Mouse (Mus musculus): ENCODE measurements around the gene Cwc27. TPM values are rescaled to one million over a fixed set of nuclear protein-coding genes. Genes with fewer than 3 reads are reported as not detected.

Gene Cwc27
- polyA plus RNA-seq, 1 experiment: 12.3 TPM

GRCm38 (mm10) chr13:104821908-104822307 lies 5.0 kb upstream of the Cwc27 start:
- DNase-seq (ENCODE audit: low read depth): no peak
- TF ChIP-seq CTCF (IDR thresholded peaks at IDR 0.05; ENCODE audit: borderline replicate concordance, extremely low read depth, insufficient read depth, insufficient read length): no peak
- TF ChIP-seq POLR2A (IDR thresholded peaks at IDR 0.05; ENCODE audit: borderline replicate concordance, extremely low read depth, insufficient read depth, insufficient read length, poor library complexity, severe bottlenecking): no peak

GRCm38 (mm10) chr13:104821192-104821591 lies 4.2 kb upstream of the Cwc27 start:
- TF ChIP-seq CTCF (IDR thresholded peaks at IDR 0.05; ENCODE audit: borderline replicate concordance, extremely low read depth, insufficient read depth, insufficient read length) (no peak), POLR2A (IDR thresholded peaks at IDR 0.05; ENCODE audit: borderline replicate concordance, extremely low read depth, insufficient read depth, insufficient read length, poor library complexity, severe bottlenecking) (no peak)
- no peak for DNase-seq (ENCODE audit: low read depth)

DNA sequence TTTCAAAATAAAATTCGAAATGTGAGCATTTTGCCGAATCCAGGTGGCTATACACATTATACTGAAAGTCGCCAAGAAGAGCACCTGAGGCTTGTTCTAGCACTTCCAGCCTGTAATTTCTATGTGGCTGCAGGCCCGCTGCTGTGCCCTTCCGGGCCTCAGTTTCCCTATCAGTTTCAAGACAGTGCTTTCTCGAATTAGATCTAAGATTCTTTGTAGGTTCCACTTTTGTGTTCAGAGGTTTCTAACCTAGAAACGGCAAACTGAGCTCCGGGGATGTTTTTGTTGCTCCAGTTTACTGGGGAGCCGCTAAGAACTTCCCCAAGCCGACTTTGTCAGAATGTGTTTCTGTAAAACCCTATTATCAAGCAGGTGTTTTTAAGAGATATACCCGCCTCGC lies 754 bp upstream of the Cwc27 start:
- DNase-seq (ENCODE audit: low read depth): no peak
- no peak for TF ChIP-seq CTCF (IDR thresholded peaks at IDR 0.05; ENCODE audit: borderline replicate concordance, extremely low read depth, insufficient read depth, insufficient read length)
- TF ChIP-seq POLR2A (IDR thresholded peaks at IDR 0.05; ENCODE audit: borderline replicate concordance, extremely low read depth, insufficient read depth, insufficient read length, poor library complexity, severe bottlenecking): no peak

DNA sequence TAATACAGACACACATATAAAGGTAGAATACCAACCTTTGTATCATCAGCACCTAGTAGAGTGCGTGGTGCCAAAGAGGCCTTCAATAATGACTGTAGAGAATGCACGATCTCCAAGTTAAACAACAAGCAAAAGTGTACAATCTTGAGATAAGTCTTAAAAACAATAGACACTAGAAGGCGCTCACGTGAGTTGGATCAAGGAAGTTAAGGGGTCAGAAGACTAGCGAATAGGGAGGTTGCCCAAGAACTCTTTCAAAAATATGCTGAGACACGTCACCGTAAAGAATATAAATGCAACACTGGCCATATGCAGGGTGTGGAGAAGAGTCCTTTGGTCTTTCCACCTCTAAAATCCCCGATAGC lies 690 bp downstream of the Cwc27 start:
- TF ChIP-seq CTCF (IDR thresholded peaks at IDR 0.05; ENCODE audit: borderline replicate concordance, extremely low read depth, insufficient read depth, insufficient read length): no peak
- TF ChIP-seq POLR2A (IDR thresholded peaks at IDR 0.05; ENCODE audit: borderline replicate concordance, extremely low read depth, insufficient read depth, insufficient read length, poor library complexity, severe bottlenecking): no peak
- DNase-seq (ENCODE audit: low read depth): peak; percentile 59

DNA sequence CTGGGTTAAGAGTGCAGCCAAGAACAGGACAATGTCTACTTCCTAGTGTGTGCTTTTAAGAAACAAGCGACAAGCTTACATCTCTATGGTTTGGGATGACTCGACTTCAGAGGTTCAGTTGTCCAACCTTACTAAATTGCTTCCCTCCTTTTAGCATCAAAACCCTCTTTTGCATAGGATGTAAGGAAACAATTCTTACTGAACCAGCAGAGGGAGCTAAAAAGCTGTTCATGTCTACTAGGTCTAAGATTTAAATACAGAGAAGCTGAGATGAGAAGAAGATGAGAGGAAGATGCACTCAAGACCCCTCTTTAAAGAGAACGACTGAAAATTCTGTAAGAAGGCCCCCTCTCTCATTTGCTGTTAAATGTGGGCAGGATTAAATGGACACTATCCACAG lies 11.3 kb downstream of the Cwc27 start:
- DNase-seq (ENCODE audit: low read depth): peak; percentile 85
- TF ChIP-seq CTCF (IDR thresholded peaks at IDR 0.05; ENCODE audit: borderline replicate concordance, extremely low read depth, insufficient read depth, insufficient read length): no peak
- no peak for TF ChIP-seq POLR2A (IDR thresholded peaks at IDR 0.05; ENCODE audit: borderline replicate concordance, extremely low read depth, insufficient read depth, insufficient read length, poor library complexity, severe bottlenecking)

GRCm38 (mm10) chr13:104799566-104800182 lies 17.3 kb downstream of the Cwc27 start:
- no peak for DNase-seq (ENCODE audit: low read depth)
- TF ChIP-seq POLR2A (IDR thresholded peaks at IDR 0.05; ENCODE audit: borderline replicate concordance, extremely low read depth, insufficient read depth, insufficient read length, poor library complexity, severe bottlenecking) (no peak), CTCF (IDR thresholded peaks at IDR 0.05; ENCODE audit: borderline replicate concordance, extremely low read depth, insufficient read depth, insufficient read length) (no peak)

DNA sequence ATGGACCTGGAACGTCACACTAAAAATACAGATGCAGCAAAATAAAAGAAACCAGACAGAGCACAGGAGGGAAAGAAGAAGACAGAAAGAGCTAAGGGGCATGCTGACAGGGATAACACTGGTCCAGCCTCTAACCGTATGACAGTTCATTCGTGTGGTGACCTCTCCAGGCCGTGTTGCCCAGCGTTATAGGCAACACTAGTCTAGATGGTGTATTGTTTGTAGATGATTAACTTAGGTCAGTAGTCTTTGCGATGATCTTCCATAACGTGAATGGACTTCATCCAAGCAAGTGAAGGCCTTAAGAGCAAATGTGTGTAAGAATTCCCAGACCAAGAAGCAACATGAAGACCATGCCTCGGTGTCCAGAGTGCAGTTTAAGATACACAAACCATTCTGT lies 17.9 kb downstream of the Cwc27 start:
- no peak for DNase-seq (ENCODE audit: low read depth)
- TF ChIP-seq POLR2A (IDR thresholded peaks at IDR 0.05; ENCODE audit: borderline replicate concordance, extremely low read depth, insufficient read depth, insufficient read length, poor library complexity, severe bottlenecking): no peak
- TF ChIP-seq CTCF (IDR thresholded peaks at IDR 0.05; ENCODE audit: borderline replicate concordance, extremely low read depth, insufficient read depth, insufficient read length): no peak

DNA sequence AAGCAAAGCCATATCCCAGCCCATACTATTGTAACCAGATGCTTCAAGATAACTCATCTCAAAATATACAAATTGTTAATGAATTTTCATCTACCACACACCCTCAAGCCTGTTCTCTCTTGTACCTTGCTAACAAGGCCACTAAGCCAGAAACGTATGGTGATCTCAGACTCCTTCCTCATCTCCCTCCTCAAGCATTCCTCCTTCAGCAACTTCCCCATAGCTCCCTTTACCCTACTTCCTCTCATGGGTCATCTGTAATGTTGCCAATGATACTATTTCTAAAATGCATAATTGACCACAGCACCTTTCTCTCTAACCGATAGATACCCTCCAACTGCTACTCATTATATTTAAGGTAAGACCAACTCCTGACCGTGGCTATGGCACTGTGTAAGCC lies 22.5 kb downstream of the Cwc27 start:
- no peak for DNase-seq (ENCODE audit: low read depth)
- TF ChIP-seq CTCF (IDR thresholded peaks at IDR 0.05; ENCODE audit: borderline replicate concordance, extremely low read depth, insufficient read depth, insufficient read length) (no peak), POLR2A (IDR thresholded peaks at IDR 0.05; ENCODE audit: borderline replicate concordance, extremely low read depth, insufficient read depth, insufficient read length, poor library complexity, severe bottlenecking) (no peak)

DNA sequence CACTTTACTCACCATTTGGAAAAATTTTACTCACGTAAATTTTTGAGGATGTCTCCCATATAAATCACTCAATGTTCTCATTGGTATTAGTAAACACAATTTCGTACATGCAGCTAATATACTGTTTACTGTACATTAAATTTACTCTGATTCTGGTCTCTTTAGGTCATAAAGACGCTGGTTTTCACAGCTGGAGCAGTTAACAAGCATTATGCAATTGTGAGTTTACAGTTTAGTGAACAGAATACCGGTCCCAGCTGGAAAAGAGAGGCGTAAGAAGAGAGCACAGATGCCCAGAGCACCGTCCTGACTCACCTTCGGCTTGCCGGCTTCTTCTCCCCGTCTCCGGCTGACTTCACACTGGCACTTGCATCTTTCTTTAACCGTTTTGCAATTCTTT lies 24.8 kb downstream of the Cwc27 start, which contains the start of gene Srek1ip1:
Gene Srek1ip1, plus strand, starts transcription at position 301 of the 400 bp plus-strand sequence.
- no peak for TF ChIP-seq POLR2A (IDR thresholded peaks at IDR 0.05; ENCODE audit: borderline replicate concordance, extremely low read depth, insufficient read depth, insufficient read length, poor library complexity, severe bottlenecking)
- TF ChIP-seq CTCF (IDR thresholded peaks at IDR 0.05; ENCODE audit: borderline replicate concordance, extremely low read depth, insufficient read depth, insufficient read length): no peak
- no peak for DNase-seq (ENCODE audit: low read depth)

DNA sequence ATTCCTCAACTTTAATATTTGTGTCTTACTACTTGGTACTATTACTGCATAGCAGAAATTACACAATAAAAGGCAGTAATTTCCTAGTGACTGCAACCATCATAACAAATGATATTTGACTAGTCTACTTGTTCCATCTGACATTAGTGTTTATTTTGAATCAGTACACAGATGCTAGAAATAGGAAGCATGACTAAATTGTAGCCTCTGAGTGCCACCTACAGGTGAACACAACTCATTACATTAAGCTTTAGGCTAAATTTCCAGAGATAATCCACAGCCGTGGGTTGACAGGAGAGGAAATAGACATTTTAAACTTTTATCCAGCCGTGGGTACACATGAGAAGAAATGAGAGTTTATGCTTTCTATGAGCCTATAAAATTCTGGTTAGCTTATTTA lies 27.3 kb downstream of the Cwc27 start:
- DNase-seq (ENCODE audit: low read depth): peak; percentile 81
- peak; percentile 45; the same call in 1 of the 2 replicates for TF ChIP-seq CTCF (IDR thresholded peaks at IDR 0.05; ENCODE audit: borderline replicate concordance, extremely low read depth, insufficient read depth, insufficient read length)
- no peak for TF ChIP-seq POLR2A (IDR thresholded peaks at IDR 0.05; ENCODE audit: borderline replicate concordance, extremely low read depth, insufficient read depth, insufficient read length, poor library complexity, severe bottlenecking)

GRCm38 (mm10) chr13:104787260-104787659 lies 29.7 kb downstream of the Cwc27 start:
- no peak for TF ChIP-seq POLR2A (IDR thresholded peaks at IDR 0.05; ENCODE audit: borderline replicate concordance, extremely low read depth, insufficient read depth, insufficient read length, poor library complexity, severe bottlenecking)
- no peak for TF ChIP-seq CTCF (IDR thresholded peaks at IDR 0.05; ENCODE audit: borderline replicate concordance, extremely low read depth, insufficient read depth, insufficient read length)
- DNase-seq (ENCODE audit: low read depth): peak; percentile 57

DNA sequence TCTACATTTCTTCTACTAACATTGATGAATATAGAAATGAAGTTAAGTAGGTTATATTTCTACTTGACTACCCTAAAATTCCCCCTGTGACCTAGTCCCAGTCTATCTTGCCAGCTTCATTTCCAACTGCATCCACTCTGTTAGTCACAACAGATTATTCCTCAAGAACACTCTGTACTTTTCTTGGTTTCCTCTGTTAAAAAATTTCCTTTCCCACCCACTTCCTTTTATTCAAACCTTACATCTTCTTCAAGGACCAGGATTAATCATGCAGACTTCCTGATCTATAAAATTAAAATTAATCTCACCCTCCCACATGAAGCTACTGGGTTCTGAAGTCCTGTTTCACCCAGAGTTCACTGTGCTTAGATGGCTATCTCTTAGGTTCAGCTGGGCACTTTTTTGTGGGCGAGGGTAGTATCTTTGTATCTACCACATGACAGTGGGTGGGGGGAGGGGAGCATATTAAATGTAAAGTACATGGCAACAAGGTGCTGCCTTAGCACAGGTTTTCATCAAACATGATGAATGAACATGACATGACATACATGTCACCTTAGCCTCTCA lies 37.8 kb downstream of the Cwc27 start:
- no peak for DNase-seq (ENCODE audit: low read depth)
- TF ChIP-seq CTCF (IDR thresholded peaks at IDR 0.05; ENCODE audit: borderline replicate concordance, extremely low read depth, insufficient read depth, insufficient read length): no peak
- no peak for TF ChIP-seq POLR2A (IDR thresholded peaks at IDR 0.05; ENCODE audit: borderline replicate concordance, extremely low read depth, insufficient read depth, insufficient read length, poor library complexity, severe bottlenecking)

Data from brain, embryonic 14.5 days (tissue).